Mouse (Mus musculus): Measurements from ENCODE around the gene Themis2. TPM values are rescaled to one million over a fixed set of nuclear protein-coding genes. Genes with fewer than 3 reads are reported as not detected.

Themis2 gene
- 0.53 TPM for polyA plus RNA-seq (2014; fragmentation: Illumina TruSeq; extraction: RNeasy Lipid Tissue Mini Kit (QIAGEN cat#74804); ENCODE audit: low read depth, low replicate concordance)

DNA sequence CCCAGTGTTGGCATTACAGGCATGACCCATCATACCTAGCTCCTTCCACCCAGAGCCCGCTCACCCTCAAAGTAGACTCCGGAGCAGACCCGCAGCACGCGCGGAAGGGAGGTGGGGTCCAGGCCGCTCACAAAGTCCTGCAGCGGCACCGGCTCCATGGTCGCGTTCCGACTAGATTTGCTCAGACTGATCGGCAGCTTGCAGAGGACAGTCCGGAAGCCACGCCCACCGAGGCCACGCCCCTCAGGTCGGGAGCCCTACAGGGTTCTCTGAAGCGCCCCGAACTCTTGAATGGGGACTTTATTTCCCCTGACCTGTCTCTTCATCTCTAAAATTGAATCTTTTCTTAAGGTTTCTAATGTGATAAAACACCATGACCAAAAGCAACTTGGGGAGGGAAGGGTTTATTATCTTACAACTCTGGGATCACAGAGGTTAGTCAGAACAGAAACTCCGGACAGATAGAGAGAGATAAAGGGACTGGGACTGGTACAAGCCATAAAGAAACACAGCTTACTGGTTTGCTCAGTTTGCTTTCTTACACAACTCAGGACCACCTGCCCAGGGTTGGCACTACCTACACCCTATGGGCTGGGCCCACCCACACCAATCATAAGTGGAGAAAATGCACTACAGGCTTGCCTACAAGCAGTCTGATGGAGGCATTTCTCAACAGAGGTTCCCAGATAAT is at the start of gene Themis2:
TSS of gene Themis2 (minus strand) at position 192 of the 691 bp plus-strand sequence.

DNA sequence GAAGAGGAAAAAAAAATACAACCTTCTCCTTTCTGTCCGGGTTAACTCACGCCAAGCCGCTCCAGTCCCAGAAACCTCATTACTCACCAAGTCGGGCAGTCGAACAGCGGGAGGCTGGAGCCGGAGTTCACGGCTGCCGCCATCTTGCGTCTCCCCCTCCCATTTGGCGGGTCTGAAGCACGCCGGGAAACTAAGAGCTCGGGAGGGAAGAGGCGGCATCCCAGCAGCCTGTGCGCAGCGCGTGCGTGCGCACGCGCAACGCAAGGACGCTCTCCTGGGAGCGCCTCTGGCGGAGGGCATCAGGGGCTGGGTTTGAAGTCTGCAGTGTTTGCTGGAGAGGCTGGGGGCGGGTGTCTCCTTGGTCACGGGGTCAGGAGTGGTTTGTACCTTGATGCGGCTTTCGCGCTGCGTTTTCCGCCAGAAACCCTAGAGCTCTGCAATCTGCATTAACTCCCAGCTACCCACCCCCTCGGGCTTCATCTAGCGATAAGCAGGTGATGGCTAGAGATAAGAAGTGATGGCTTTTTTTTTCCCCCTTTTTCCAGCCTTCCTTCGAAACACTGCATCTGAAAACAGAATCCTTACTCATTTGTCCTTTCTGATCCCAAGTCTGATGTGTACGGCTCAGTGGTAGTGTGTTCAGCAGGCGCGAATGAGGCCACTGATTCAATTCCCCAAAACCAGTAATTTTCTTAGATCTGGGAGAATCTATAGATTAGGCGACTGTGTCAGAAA is 47.0 kb upstream of the Themis2 start, which contains the start of gene Ppp1r8:
TSS of gene Ppp1r8 (minus strand) at position 200 of the 735 bp plus-strand sequence.

GRCm38 (mm10) chr4:132767914-132768876 is 28.0 kb downstream of the Themis2 start, which contains the start of gene Rpa2:
Rpa2 (plus strand) TSS chr4:132768332.

DNA sequence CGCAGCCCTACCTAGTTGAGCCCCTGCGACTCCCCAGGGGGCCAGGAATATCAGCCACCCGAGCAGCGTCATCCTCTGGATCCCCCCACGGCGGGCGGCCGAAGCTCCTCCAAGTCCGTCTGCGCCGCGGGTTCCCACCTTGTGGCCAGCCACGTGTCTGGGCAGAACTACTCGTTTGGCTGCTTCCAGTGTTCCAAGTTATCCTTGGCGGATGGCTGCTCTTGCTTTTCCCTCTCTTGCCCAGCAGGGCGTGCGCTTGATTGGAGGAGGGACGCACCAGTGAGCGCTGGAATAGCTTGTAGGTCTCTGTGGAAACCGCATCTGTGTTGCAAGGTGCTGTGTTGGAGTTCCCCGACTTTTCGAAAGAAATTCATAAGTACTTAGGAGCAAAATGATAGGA is 39.2 kb downstream of the Themis2 start, which contains the start of gene Smpdl3b:
TSS of gene Smpdl3b (minus strand) at position 279 of the 400 bp plus-strand sequence.

DNA sequence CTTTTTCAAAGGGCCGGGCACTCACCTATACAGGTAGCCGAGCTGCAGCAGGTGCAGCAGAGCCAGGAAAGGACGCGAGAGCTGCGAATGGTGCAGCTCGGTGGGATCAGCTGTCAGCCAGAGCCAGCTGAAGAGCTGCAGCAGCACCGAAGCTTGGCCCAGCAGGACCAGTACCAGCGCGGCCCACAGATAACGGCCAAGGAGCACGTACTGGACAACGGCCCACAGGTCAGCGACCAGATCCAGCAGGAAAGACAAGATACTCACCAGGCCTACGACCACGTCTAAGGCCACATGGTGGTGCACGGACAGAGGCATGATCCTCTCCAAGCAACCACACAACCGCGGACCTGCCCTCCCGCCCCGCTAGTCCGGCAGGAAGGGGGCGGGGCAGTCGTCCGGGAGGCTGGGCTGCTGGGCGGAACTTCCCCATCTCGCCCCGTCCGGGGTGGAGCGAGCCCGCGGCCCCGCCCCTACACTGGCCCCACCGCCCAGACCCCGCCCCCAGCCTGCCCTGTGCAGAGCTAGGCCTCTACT is 64.0 kb downstream of the Themis2 start, which contains the start of gene Xkr8:
TSS of gene Xkr8 (minus strand) at position 399 of the 537 bp plus-strand sequence.

Other genes starting within 250 kb of the Themis2 start
- 0.24 TPM for gene Ptafr, start 232.3 kb downstream of the Themis2 start, polyA plus RNA-seq (2014; fragmentation: Illumina TruSeq; extraction: RNeasy Lipid Tissue Mini Kit (QIAGEN cat#74804); ENCODE audit: low read depth, low replicate concordance)
- gene Eya3, start 157.4 kb downstream of the Themis2 start, polyA plus RNA-seq (2014; fragmentation: Illumina TruSeq; extraction: RNeasy Lipid Tissue Mini Kit (QIAGEN cat#74804); ENCODE audit: low read depth, low replicate concordance), result 13.7 TPM
- gene Xkr8, start 63.8 kb downstream of the Themis2 start, polyA plus RNA-seq (2014; fragmentation: Illumina TruSeq; extraction: RNeasy Lipid Tissue Mini Kit (QIAGEN cat#74804); ENCODE audit: low read depth, low replicate concordance), result 1.4 TPM
- gene Smpdl3b, start 39.1 kb downstream of the Themis2 start, polyA plus RNA-seq (2014; fragmentation: Illumina TruSeq; extraction: RNeasy Lipid Tissue Mini Kit (QIAGEN cat#74804); ENCODE audit: low read depth, low replicate concordance), result 0.57 TPM
- 2.2 TPM for gene Rpa2, start 28.1 kb downstream of the Themis2 start, polyA plus RNA-seq (2014; fragmentation: Illumina TruSeq; extraction: RNeasy Lipid Tissue Mini Kit (QIAGEN cat#74804); ENCODE audit: low read depth, low replicate concordance)
- gene Ppp1r8, start 46.8 kb upstream of the Themis2 start, polyA plus RNA-seq (2014; fragmentation: Illumina TruSeq; extraction: RNeasy Lipid Tissue Mini Kit (QIAGEN cat#74804); ENCODE audit: low read depth, low replicate concordance), result 7.3 TPM
- 99.2 TPM for gene Stx12, start 88.1 kb upstream of the Themis2 start, polyA plus RNA-seq (2014; fragmentation: Illumina TruSeq; extraction: RNeasy Lipid Tissue Mini Kit (QIAGEN cat#74804); ENCODE audit: low read depth, low replicate concordance)
- 32.3 TPM for gene Fam76a, start 126.2 kb upstream of the Themis2 start, polyA plus RNA-seq (2014; fragmentation: Illumina TruSeq; extraction: RNeasy Lipid Tissue Mini Kit (QIAGEN cat#74804); ENCODE audit: low read depth, low replicate concordance)
- 0.36 TPM for gene Fgr, start 177.7 kb upstream of the Themis2 start, polyA plus RNA-seq (2014; fragmentation: Illumina TruSeq; extraction: RNeasy Lipid Tissue Mini Kit (QIAGEN cat#74804); ENCODE audit: low read depth, low replicate concordance)
- 1.5 TPM for gene Ahdc1, start 214.9 kb upstream of the Themis2 start, polyA plus RNA-seq (2014; fragmentation: Illumina TruSeq; extraction: RNeasy Lipid Tissue Mini Kit (QIAGEN cat#74804); ENCODE audit: low read depth, low replicate concordance)

Data from kidney, adult 10 weeks (tissue).